Mouse (Mus musculus): ENCODE data around the gene Adamts6. TPM values are rescaled to one million over a fixed set of nuclear protein-coding genes. Genes with fewer than 3 reads are reported as not detected.

Adamts6 gene
- polyA plus RNA-seq, 1 experiment from 2014 or later: 1.6 TPM

- Histone ChIP-seq H3K9me3 (no peaks in the 10 kb centered on the region), H3K4me1 (no peaks in the 10 kb centered on the region), H3K36me3 (no peaks in the 10 kb centered on the region), H3K4me3 (replicated peaks) (no peak overlapping the region), H3K9ac (no peak overlapping the region), H3K27me3 (replicated peaks) (no peaks in the 10 kb centered on the region), H3K4me2 (no peak overlapping the region), H3K27ac (no peak overlapping the region)
- 75% methylated on average over 1 of the region's 1 CpGs for WGBS
- no peak for ATAC-seq (ENCODE audit: insufficient read depth, low FRiP score, low read depth)
Observed at GRCm38 (mm10) chr13:104504043-104504442, 216.4 kb downstream of the Adamts6 start.

GRCm38 (mm10) chr13:104506165-104506875 lies 218.7 kb downstream of the Adamts6 start:
- H3K4me2 ChIP-seq: no peak overlapping the region
- H3K4me3 ChIP-seq (replicated peaks): no peak overlapping the region
- ATAC-seq (ENCODE audit: insufficient read depth, low FRiP score, low read depth): peak; percentile 79
- H3K4me1 ChIP-seq: no peaks in the 10 kb centered on the region
- no peaks in the 10 kb centered on the region for H3K9me3 ChIP-seq
- no peaks in the 10 kb centered on the region for H3K27me3 ChIP-seq (replicated peaks)
- H3K27ac ChIP-seq: no peak overlapping the region
- no peak overlapping the region for H3K9ac ChIP-seq
- no peaks in the 10 kb centered on the region for H3K36me3 ChIP-seq
- 68% methylated on average over 6 of the region's 6 CpGs for WGBS

- no peaks in the 10 kb centered on the region for H3K9me3 ChIP-seq
- WGBS: 83% methylated on average over 6 of the region's 6 CpGs
- ATAC-seq (ENCODE audit: insufficient read depth, low FRiP score, low read depth): no peak
- H3K36me3 ChIP-seq: no peaks in the 10 kb centered on the region
- H3K27me3 ChIP-seq (replicated peaks): no peaks in the 10 kb centered on the region
- no peak overlapping the region for H3K4me2 ChIP-seq
- H3K9ac ChIP-seq: no peak overlapping the region
- H3K4me3 ChIP-seq (replicated peaks): no peak overlapping the region
- no peak overlapping the region for H3K27ac ChIP-seq
- H3K4me1 ChIP-seq: no peaks in the 10 kb centered on the region
Observed at GRCm38 (mm10) chr13:104507671-104508070, 220.0 kb downstream of the Adamts6 start.

- H3K27ac ChIP-seq: no peak overlapping the region
- H3K9ac ChIP-seq: no peak overlapping the region
- no peak overlapping the region for H3K4me3 ChIP-seq (replicated peaks)
- no peak overlapping the region for H3K4me2 ChIP-seq
- ATAC-seq (ENCODE audit: insufficient read depth, low FRiP score, low read depth): no peak; the same call in 1 of the 2 replicates
- no peaks in the 10 kb centered on the region for H3K9me3 ChIP-seq
- H3K27me3 ChIP-seq (replicated peaks): no peaks in the 10 kb centered on the region
- 78% methylated on average over 26 of the region's 26 CpGs for WGBS
- no peaks in the 10 kb centered on the region for H3K4me1 ChIP-seq
- H3K36me3 ChIP-seq: no peaks in the 10 kb centered on the region
Observed at GRCm38 (mm10) chr13:104509561-104510493, 222.2 kb downstream of the Adamts6 start.

- Histone ChIP-seq H3K27ac (no peak overlapping the region), H3K36me3 (no peaks in the 10 kb centered on the region), H3K27me3 (replicated peaks) (no peaks in the 10 kb centered on the region), H3K9ac (no peak overlapping the region), H3K4me2 (no peak overlapping the region), H3K4me1 (no peaks in the 10 kb centered on the region), H3K9me3 (no peaks in the 10 kb centered on the region), H3K4me3 (replicated peaks) (no peak overlapping the region)
- ATAC-seq (ENCODE audit: insufficient read depth, low FRiP score, low read depth): no peak
- 76% methylated on average over 5 of the region's 5 CpGs for WGBS
Observed at GRCm38 (mm10) chr13:104510766-104511165, 223.1 kb downstream of the Adamts6 start.

- Histone ChIP-seq H3K4me3 (replicated peaks) (no peak overlapping the region), H3K36me3 (no peaks in the 10 kb centered on the region), H3K9me3 (no peaks in the 10 kb centered on the region), H3K4me2 (no peak overlapping the region), H3K27me3 (replicated peaks) (no peaks in the 10 kb centered on the region), H3K4me1 (0 out of 2 replicates have a peak, but pooled peaks cover 7% of the 10 kb centered on the region), H3K27ac (no peak overlapping the region), H3K9ac (no peak overlapping the region)
- WGBS: 94% methylated on average over 1 of the region's 1 CpGs
- ATAC-seq (ENCODE audit: insufficient read depth, low FRiP score, low read depth): no peak
Observed at GRCm38 (mm10) chr13:104515054-104515453, 227.4 kb downstream of the Adamts6 start.

- 42% methylated on average over 4 of the region's 4 CpGs for WGBS
- H3K27me3 ChIP-seq (replicated peaks): no peaks in the 10 kb centered on the region
- H3K9me3 ChIP-seq: no peaks in the 10 kb centered on the region
- ATAC-seq (ENCODE audit: insufficient read depth, low FRiP score, low read depth): no peak
- H3K4me1 ChIP-seq: 0 out of 2 replicates have a peak, but pooled peaks cover 7% of the 10 kb centered on the region
- peak overlapping the region; percentile 50; the same call in 1 of the 2 replicates for H3K27ac ChIP-seq
- no peak overlapping the region for H3K4me3 ChIP-seq (replicated peaks)
- no peak overlapping the region for H3K4me2 ChIP-seq
- no peak overlapping the region for H3K9ac ChIP-seq
- H3K36me3 ChIP-seq: no peaks in the 10 kb centered on the region
Observed at GRCm38 (mm10) chr13:104516146-104516545, 228.5 kb downstream of the Adamts6 start.

GRCm38 (mm10) chr13:104516766-104517364 lies 229.2 kb downstream of the Adamts6 start:
- Histone ChIP-seq H3K27me3 (replicated peaks) (no peaks in the 10 kb centered on the region), H3K4me1 (0 out of 2 replicates have a peak, but pooled peaks cover 7% of the 10 kb centered on the region), H3K27ac (peak overlapping the region; percentile 50; the same call in 1 of the 2 replicates), H3K36me3 (no peaks in the 10 kb centered on the region), H3K9ac (no peak overlapping the region), H3K9me3 (no peaks in the 10 kb centered on the region), H3K4me3 (replicated peaks) (no peak overlapping the region), H3K4me2 (no peak overlapping the region)
- ATAC-seq (ENCODE audit: insufficient read depth, low FRiP score, low read depth): no peak
- WGBS: 35% methylated on average over 7 of the region's 7 CpGs

- no peaks in the 10 kb centered on the region for H3K27me3 ChIP-seq (replicated peaks)
- H3K9ac ChIP-seq: no peak overlapping the region
- H3K9me3 ChIP-seq: no peaks in the 10 kb centered on the region
- peak; percentile 36; the same call in 1 of the 2 replicates for ATAC-seq (ENCODE audit: insufficient read depth, low FRiP score, low read depth)
- H3K4me3 ChIP-seq (replicated peaks): peak overlapping the region; percentile 22
- H3K36me3 ChIP-seq: no peaks in the 10 kb centered on the region
- WGBS: 48% methylated on average over 15 of the region's 15 CpGs
- peak overlapping the region; percentile 50 for H3K4me2 ChIP-seq
- 0 out of 2 replicates have a peak, but pooled peaks cover 7% of the 10 kb centered on the region for H3K4me1 ChIP-seq
- H3K27ac ChIP-seq: peak overlapping the region; percentile 73
Observed at GRCm38 (mm10) chr13:104517638-104518311, 230.1 kb downstream of the Adamts6 start.

- ATAC-seq (ENCODE audit: insufficient read depth, low FRiP score, low read depth): peak; percentile 85
- H3K4me3 ChIP-seq (replicated peaks): peak overlapping the region; percentile 22
- no peak overlapping the region; the same call in 1 of the 2 replicates for H3K9ac ChIP-seq
- no peaks in the 10 kb centered on the region for H3K36me3 ChIP-seq
- H3K4me2 ChIP-seq: peak overlapping the region; percentile 50
- no peaks in the 10 kb centered on the region for H3K9me3 ChIP-seq
- no peaks in the 10 kb centered on the region for H3K27me3 ChIP-seq (replicated peaks)
- 0 out of 2 replicates have a peak, but pooled peaks cover 7% of the 10 kb centered on the region for H3K4me1 ChIP-seq
- H3K27ac ChIP-seq: peak overlapping the region; percentile 73
- 14% methylated on average over 19 of the region's 19 CpGs for WGBS
Observed at GRCm38 (mm10) chr13:104518312-104519005, 230.8 kb downstream of the Adamts6 start.
